Mouse (Mus musculus) embryo, embryonic 11 days (tissue): Measurements from ENCODE around the gene Zfp365.

ENCODE experiments used
- DNase-seq: peaks from one replicate; pipeline ENCODE4 v3.0.0-alpha.2; 2015

Gene Zfp365

DNA sequence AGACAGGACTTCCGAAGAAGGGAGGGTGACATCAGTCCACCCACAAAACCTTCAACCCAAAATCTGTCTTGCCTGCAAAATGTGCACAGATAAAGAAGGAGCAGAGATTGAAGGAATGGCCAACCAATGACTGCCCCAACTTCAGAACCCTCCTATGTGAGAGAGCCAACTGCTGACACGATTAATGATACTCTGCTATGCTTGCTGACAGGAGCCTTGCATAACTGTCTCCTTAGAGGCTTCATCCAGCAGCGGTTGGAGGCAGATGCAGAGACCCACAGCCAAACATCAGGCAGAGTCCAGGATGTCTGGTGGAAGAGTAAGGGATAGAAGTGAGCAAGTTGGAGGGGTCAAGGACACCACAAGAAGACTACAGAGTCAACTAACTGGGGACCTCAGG lies 73.3 kb downstream of the Zfp365 start:
- DNase-seq = no peak

DNA sequence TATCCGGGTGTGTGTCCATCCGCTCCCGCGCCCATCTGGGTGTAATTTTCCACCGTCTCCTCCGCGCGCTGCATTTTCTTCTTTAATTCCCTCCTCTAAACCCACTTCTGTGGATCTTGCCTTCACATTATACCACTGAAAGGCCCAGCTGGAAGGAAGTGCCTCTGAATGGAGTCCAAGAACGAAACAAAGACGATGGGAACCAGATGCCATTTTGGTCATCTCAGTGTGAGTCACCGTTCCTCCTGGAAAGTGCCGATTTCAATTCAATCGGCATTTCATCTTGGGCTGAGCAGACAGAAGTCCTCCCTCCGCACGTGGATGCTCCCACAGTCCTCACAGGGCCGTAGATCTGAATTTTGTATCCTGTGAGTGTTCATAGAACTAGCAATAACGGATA lies 76.0 kb downstream of the Zfp365 start:
- no peak for DNase-seq
